Mouse (Mus musculus) kidney, adult 10 weeks (tissue): ENCODE data around the gene Ifnar1. TPM values are rescaled to one million over a fixed set of nuclear protein-coding genes. Genes with fewer than 3 reads are reported as not detected.

Experiments used
- polyA plus RNA-seq: library from polyadenylated mRNA; stranded (reverse); fragments of 350-450 nt; fragmentation: Illumina TruSeq; extraction: RNeasy Lipid Tissue Mini Kit (QIAGEN cat#74804); gene quantifications from one replicate; pipeline ENCODE4 v1.2.3, GENCODE M21; 2014; ENCODE audit warnings: low read depth, low replicate concordance

The Ifnar1 gene
- 78.3 TPM for polyA plus RNA-seq

DNA sequence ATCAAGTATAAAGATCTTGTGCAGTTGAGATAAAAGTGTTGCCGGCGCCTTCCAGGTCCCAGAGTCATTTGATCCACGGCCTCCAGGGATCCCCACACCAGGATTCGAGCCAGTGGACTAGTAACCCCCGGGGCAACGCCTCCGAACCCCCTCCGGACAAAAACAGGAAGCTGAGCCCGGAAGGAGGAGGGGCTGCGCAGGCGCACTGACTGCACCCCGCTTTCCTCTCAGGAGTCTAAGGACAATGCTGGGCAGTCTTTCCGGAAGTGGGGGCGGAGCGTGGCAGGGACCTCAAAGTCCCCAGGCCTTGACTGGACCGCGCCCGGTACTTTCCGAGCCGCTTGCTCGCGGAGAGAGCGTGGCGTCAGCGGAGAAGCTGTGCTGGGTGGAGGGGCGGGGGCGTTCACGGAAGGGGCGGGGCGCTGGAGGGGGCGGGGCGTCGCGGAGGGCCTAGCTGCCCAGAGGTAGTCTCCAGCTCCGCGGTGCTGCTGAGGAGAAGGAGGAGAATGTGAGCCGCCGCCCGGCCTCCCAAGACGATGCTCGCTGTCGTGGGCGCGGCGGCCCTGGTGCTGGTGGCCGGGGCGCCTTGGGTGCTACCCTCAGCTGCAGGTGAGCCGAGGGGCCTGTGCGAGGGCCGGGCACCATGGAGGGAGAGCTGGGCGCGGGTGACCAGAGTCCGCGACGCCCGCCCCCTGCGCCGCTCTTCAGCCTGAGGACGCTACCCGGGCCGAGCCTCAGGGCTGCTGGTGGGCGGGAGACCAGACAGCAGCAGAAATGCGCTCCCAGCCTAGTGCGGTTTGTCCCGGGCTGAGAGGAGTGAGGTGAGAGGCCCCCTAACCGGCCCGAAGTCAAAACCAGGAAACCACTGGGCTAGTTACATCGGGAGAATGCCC lies at the start of gene Ifnar1:
Gene Ifnar1 (plus strand): TSS at position 431 of the 893 bp plus-strand sequence.

DNA sequence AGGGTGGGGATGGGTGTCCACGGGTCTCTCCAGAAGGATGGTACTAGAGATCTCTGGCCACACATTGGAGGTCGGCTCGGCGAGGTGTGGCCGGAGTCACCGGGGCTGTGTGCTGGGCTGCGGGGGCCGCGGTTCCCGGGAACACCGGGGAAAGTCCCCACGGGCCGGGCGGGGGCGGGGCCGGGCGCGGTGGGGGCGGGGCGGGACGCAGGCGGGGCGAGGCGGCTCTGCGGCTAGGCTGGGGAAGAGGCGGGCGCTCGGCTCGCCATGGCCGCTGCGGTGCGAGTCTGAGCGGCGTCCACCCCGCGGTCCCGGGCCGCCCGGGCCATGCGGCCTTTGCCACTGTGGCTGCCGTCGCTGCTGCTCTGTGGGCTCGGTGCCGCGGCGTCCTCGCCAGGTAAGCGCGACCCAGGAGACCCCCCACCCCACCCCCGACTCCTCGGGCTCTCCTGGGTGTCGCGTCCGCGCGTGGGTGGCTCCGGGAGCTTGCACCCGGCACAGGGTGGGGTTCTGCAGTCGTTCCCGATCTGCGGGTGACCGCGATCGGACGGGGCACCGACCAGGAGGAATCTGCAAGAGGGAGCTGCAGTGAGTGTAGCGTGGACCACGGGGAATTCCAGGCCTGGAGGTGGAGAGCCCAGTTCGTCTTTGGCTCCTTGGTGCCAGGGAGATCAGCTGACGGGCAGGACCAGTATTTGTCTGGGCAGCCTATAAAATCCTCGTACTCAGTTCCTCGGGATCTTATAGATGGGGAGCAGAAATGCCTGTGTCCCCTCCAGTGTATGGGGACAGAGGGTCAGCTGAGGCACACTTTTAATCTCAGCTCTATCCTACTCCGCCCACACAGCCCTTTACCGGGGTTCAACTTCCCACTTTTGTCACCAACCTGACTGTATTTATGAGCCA lies 62.1 kb downstream of the Ifnar1 start, which contains the start of gene Ifngr2:
Gene Ifngr2 (plus strand): TSS at position 237 of the 906 bp plus-strand sequence.

Other genes starting within 250 kb of the Ifnar1 start
- gene Olig1, start 215.5 kb upstream of the Ifnar1 start, polyA plus RNA-seq = not detected
- 62.9 TPM for gene Ifnar2, start 112.5 kb upstream of the Ifnar1 start, polyA plus RNA-seq
- gene Gm21970, start 93.5 kb upstream of the Ifnar1 start, polyA plus RNA-seq = 5.7 TPM
- gene Il10rb, start 79.1 kb upstream of the Ifnar1 start, polyA plus RNA-seq = 58.5 TPM
- 11.8 TPM for gene Ifngr2, start 61.8 kb downstream of the Ifnar1 start, polyA plus RNA-seq
- 45.9 TPM for gene Tmem50b, start 112.6 kb downstream of the Ifnar1 start, polyA plus RNA-seq
- gene Dnajc28, start 133.8 kb downstream of the Ifnar1 start, polyA plus RNA-seq = 31.2 TPM
- 9.7 TPM for gene Gart, start 161.7 kb downstream of the Ifnar1 start, polyA plus RNA-seq
- gene Son, start 162.3 kb downstream of the Ifnar1 start, polyA plus RNA-seq = 269 TPM
- 4.8 TPM for gene Donson, start 203.5 kb downstream of the Ifnar1 start, polyA plus RNA-seq
- gene Cryzl1, start 243.7 kb downstream of the Ifnar1 start, polyA plus RNA-seq = 78.6 TPM
- 11.4 TPM for gene Itsn1, start 244.0 kb downstream of the Ifnar1 start, polyA plus RNA-seq